Mouse (Mus musculus): ENCODE data around the gene Sik1. TPM values are rescaled to one million over a fixed set of nuclear protein-coding genes. Genes with fewer than 3 reads are reported as not detected.

Sik1 gene
- polyA plus RNA-seq (2012; rRNA removed) = 21.2 and 29.9 TPM in 2 replicates

- peak; percentile 56; the same call in 1 of the 2 replicates for TF ChIP-seq POLR2A (IDR thresholded peaks at IDR 0.05; ENCODE audit: borderline replicate concordance, extremely low read depth, insufficient read depth, insufficient read length, poor library complexity, severe bottlenecking)
- TF ChIP-seq CTCF (IDR thresholded peaks at IDR 0.05; ENCODE audit: borderline replicate concordance, extremely low read depth, insufficient read depth, insufficient read length) = peak; percentile 68
- peak; percentile 99 for DNase-seq (ENCODE audit: low read depth)
These were observed at the start of gene Sik1 for GRCm38 (mm10) chr17:31855597-31856518. Gene Sik1, minus strand, starts transcription at chr17:31855804.

DNA sequence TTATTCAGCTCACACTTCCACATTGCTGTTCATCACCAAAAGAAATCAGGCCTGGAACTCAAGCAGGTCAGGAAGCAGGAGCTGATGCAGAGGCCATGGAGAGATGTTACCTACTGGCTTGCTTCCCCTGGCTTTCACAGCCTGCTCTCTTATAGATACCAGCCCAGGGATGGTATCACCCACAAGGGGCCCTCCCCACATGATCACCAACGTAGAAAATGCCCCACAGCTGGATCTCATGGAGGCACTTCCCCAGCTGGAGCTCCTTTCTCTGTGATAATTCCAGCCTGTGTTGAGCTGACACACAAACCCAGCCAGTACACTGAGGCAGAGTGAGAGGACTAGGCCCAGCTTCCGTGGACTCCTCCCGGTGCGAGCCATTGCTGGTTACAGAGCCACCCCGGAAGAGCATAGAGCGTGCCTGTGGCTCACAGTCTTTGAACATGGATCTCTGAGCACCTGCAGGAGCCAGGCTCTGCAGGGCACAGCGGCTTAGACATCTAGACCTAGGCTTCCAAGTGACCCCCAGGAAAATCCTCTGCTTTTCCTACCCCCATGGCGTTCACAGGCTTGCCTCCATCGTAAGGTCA, 49.7 kb upstream of the Sik1 start:
- TF ChIP-seq CTCF (IDR thresholded peaks at IDR 0.05; ENCODE audit: borderline replicate concordance, extremely low read depth, insufficient read depth, insufficient read length) = no peak
- TF ChIP-seq POLR2A (IDR thresholded peaks at IDR 0.05; ENCODE audit: borderline replicate concordance, extremely low read depth, insufficient read depth, insufficient read length, poor library complexity, severe bottlenecking) = no peak
- no peak for DNase-seq (ENCODE audit: low read depth)

- TF ChIP-seq CTCF (IDR thresholded peaks at IDR 0.05; ENCODE audit: borderline replicate concordance, extremely low read depth, insufficient read depth, insufficient read length) (no peak), POLR2A (IDR thresholded peaks at IDR 0.05; ENCODE audit: borderline replicate concordance, extremely low read depth, insufficient read depth, insufficient read length, poor library complexity, severe bottlenecking) (no peak)
- no peak for DNase-seq (ENCODE audit: low read depth)
These were observed 48.4 kb upstream of the Sik1 start for GRCm38 (mm10) chr17:31904036-31904435.

DNA sequence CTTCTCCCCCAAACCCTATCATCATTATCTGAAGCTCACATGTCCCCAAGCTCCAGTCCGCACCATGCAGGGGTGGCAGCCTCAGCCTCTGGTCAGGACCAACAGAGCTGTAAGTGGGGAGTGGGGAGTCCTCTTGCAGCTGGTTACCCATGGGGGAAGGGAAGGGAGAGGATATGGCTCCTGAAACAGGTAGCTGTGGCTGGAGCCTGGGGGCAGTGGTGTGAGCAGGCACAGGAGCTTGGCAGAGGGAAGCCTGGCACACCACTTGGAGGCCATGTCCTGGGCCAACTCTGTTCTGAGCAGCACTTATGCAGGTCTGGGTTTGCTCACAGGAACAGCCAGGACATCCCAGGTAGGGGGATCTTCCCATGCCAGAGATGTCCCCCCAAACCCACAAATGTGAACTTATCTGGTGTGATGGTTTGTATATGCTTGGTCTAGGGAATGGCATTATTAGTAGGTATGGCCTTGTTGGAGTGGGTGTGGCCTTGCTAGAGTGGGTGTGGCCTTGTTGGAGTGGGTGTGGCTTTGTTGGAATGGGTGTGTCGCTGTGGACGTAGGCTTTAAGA, 47.1 kb upstream of the Sik1 start:
- no peak for DNase-seq (ENCODE audit: low read depth)
- TF ChIP-seq CTCF (IDR thresholded peaks at IDR 0.05; ENCODE audit: borderline replicate concordance, extremely low read depth, insufficient read depth, insufficient read length) = no peak
- TF ChIP-seq POLR2A (IDR thresholded peaks at IDR 0.05; ENCODE audit: borderline replicate concordance, extremely low read depth, insufficient read depth, insufficient read length, poor library complexity, severe bottlenecking) = no peak

GRCm38 (mm10) chr17:31901461-31902204, 46.0 kb upstream of the Sik1 start:
- DNase-seq (ENCODE audit: low read depth) = no peak
- TF ChIP-seq CTCF (IDR thresholded peaks at IDR 0.05; ENCODE audit: borderline replicate concordance, extremely low read depth, insufficient read depth, insufficient read length) = no peak
- no peak for TF ChIP-seq POLR2A (IDR thresholded peaks at IDR 0.05; ENCODE audit: borderline replicate concordance, extremely low read depth, insufficient read depth, insufficient read length, poor library complexity, severe bottlenecking)

DNA sequence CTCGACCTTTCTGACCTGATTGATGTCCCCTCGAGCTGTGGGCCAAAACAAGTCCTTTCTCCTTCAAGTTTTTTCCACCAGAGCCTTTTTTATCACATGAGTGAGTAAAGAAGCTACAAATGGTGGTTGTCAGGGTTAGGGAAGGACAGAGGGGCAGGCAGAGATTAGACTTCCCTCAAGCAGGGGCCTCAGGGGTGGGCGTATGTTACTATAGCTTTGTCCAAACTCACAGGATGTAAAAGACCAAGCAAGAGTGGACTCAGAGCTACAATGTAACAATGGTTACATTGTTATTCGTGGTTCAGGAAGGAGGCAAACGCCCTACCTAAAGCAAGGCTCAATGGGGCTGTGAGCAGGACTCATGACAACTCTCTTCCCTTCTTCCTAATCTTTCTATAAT, 43.3 kb upstream of the Sik1 start:
- TF ChIP-seq CTCF (IDR thresholded peaks at IDR 0.05; ENCODE audit: borderline replicate concordance, extremely low read depth, insufficient read depth, insufficient read length) (no peak), POLR2A (IDR thresholded peaks at IDR 0.05; ENCODE audit: borderline replicate concordance, extremely low read depth, insufficient read depth, insufficient read length, poor library complexity, severe bottlenecking) (no peak)

GRCm38 (mm10) chr17:31897186-31897793, 41.7 kb upstream of the Sik1 start:
- DNase-seq (ENCODE audit: low read depth) = no peak

More for the DNA sequence above, 43.3 kb upstream of the Sik1 start:
- no peak for DNase-seq (ENCODE audit: low read depth)

DNA sequence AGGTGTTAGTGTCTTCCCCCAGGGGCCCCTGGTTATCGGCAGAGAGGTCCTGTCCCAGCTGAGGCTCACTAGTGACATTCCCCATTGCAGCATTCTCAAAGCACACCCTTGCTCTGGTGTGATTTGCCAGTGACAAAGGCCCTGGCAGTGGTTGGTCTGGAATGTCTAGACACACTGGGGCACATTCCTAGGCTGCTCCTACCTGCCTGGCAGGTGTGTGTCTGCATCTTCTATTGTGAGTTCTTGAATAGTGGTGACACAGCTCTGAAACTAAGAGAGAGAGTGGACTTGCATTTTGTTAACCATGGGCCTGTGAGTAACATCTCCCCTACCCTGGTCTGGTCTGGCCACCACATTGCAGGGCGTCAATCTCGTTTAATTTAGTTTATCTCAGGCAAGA, 41.1 kb upstream of the Sik1 start:
- DNase-seq (ENCODE audit: low read depth) = no peak
- TF ChIP-seq POLR2A (IDR thresholded peaks at IDR 0.05; ENCODE audit: borderline replicate concordance, extremely low read depth, insufficient read depth, insufficient read length, poor library complexity, severe bottlenecking) = no peak
- TF ChIP-seq CTCF (IDR thresholded peaks at IDR 0.05; ENCODE audit: borderline replicate concordance, extremely low read depth, insufficient read depth, insufficient read length) = no peak

More at GRCm38 (mm10) chr17:31897186-31897793, 41.7 kb upstream of the Sik1 start:
- TF ChIP-seq CTCF (IDR thresholded peaks at IDR 0.05; ENCODE audit: borderline replicate concordance, extremely low read depth, insufficient read depth, insufficient read length) (no peak), POLR2A (IDR thresholded peaks at IDR 0.05; ENCODE audit: borderline replicate concordance, extremely low read depth, insufficient read depth, insufficient read length, poor library complexity, severe bottlenecking) (no peak)

DNA sequence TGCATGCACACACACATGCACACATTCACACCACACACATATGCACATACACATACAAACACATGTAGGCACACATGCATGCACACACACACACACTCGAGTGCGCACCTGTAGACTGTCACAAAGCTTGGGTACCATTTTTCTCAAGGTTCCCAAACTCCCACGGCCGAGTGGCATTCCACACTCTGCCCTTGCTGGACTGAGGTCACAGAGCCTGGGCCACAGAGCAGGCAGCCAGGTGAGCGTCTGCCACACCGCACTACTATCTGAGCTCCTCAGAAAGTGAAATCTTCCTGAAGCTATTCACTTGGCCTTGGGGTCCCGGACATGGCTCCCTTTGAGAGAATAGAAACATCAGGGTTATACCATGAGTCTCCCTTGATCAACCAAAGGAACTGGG, 40.7 kb upstream of the Sik1 start:
- no peak for DNase-seq (ENCODE audit: low read depth)
- TF ChIP-seq CTCF (IDR thresholded peaks at IDR 0.05; ENCODE audit: borderline replicate concordance, extremely low read depth, insufficient read depth, insufficient read length) (no peak), POLR2A (IDR thresholded peaks at IDR 0.05; ENCODE audit: borderline replicate concordance, extremely low read depth, insufficient read depth, insufficient read length, poor library complexity, severe bottlenecking) (no peak)

DNA sequence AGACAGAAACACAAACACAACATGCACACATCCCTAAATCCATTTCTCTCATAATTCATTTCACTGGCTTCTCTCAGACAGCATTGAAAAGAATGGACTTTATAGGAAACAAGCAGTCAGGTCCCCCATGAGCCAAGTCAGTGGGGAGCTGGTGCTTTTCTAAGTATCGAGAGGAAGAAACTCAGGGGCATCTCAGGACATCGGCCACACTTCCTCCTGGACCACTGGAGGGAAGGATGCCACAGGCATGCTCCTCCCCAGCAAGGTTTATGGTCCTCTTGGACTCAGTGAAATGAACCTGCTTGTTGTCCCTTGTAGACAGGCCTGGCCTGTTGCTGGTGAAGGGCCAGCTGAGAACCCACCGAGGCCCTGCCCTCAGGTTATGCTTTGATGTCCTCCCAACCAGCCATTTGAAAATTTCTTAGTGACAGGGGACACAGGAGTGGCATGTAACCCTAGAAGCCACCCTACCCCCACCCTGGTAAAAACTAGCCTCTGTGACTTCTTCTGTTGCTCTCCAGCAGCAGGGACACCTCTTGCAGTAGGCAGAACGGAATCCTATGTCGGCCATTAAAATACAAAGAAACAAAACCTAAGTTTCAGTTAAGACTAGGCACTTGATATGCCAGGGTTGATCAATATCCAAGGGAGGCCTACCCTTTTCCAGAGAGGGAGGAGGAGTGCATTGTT, 37.9 kb upstream of the Sik1 start:
- DNase-seq (ENCODE audit: low read depth) = no peak
- no peak for TF ChIP-seq POLR2A (IDR thresholded peaks at IDR 0.05; ENCODE audit: borderline replicate concordance, extremely low read depth, insufficient read depth, insufficient read length, poor library complexity, severe bottlenecking)
- no peak for TF ChIP-seq CTCF (IDR thresholded peaks at IDR 0.05; ENCODE audit: borderline replicate concordance, extremely low read depth, insufficient read depth, insufficient read length)
